Mouse (Mus musculus): ENCODE results near the gene Rps6. TPM values are rescaled to one million over a fixed set of nuclear protein-coding genes. Genes with fewer than 3 reads are reported as not detected.

The Rps6 gene
- polyA plus RNA-seq, 1 experiment from 2014 or later = 723 TPM

DNA sequence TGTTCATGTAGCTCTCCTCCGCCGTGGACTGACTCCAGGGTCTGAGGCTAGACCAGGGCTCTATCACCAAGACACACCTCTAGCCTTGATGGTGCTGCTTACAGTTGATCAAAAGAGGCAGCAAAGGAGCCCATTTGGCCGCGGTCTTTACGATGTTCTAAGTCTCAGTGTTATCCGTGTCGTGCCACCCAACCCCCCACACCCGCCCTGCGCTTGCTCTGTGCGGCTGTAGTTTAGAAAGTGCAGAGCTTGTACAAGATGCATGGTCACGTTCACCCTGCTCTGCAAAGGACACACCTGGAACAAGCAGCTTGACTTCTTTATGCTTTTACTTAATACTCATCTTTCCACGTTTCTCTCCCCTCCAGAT is 28.6 kb upstream of the Rps6 start:
- Histone ChIP-seq H3K4me1 (ENCODE audit: control insufficient read depth, insufficient read depth, low read length) (no peaks in the 10 kb centered on the region), H3K27ac (ENCODE audit: low read depth, low read length) (no peak overlapping the region), H3K9ac (ENCODE audit: low read length) (no peak overlapping the region), H3K9me3 (ENCODE audit: control insufficient read depth, low read length) (no peaks in the 10 kb centered on the region), H3K36me3 (ENCODE audit: control insufficient read depth, insufficient read depth, low read length) (no peaks in the 10 kb centered on the region), H3K27me3 (ENCODE audit: control insufficient read depth, insufficient read depth, low read length) (no peaks in the 10 kb centered on the region), H3K4me3 (ENCODE audit: low read depth, low read length) (no peak overlapping the region), H3K4me2 (peak overlapping the region; percentile 36)
- ATAC-seq (ENCODE audit: low FRiP score) (no peak), DNase-seq (ENCODE audit: low spot score, missing footprints) (no peak)
- 65% methylated on average over 12 of the region's 12 CpGs for WGBS

DNA sequence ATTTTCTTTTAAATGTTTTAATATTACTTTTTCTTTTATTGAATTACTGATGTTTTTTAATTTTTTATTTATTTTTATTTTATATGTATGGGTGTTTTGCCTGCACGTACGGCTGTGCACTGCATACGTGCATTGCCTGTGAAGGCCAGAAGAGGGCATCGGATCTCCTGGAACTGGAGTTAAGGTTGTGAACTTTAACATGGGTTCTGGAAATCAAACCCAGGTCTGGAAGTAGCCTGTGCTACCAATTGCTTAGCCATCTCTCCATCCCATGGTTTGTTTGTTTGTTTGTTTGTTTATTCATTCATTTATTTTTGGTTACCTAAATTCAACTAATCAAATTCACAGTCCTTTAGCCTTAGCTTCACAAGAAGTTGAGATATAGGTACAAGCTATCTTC is 27.7 kb upstream of the Rps6 start:
- no peak overlapping the region for H3K4me2 ChIP-seq
- H3K27me3 ChIP-seq (ENCODE audit: control insufficient read depth, insufficient read depth, low read length) = no peaks in the 10 kb centered on the region
- 51% methylated on average over 4 of the region's 4 CpGs for WGBS
- no peak overlapping the region for H3K9ac ChIP-seq (ENCODE audit: low read length)
- no peak overlapping the region for H3K27ac ChIP-seq (ENCODE audit: low read depth, low read length)
- ATAC-seq (ENCODE audit: low FRiP score) = no peak
- no peaks in the 10 kb centered on the region; the same call in 1 of the 2 replicates for H3K9me3 ChIP-seq (ENCODE audit: control insufficient read depth, low read length)
- no peak overlapping the region for H3K4me3 ChIP-seq (ENCODE audit: low read depth, low read length)
- H3K36me3 ChIP-seq (ENCODE audit: control insufficient read depth, insufficient read depth, low read length) = no peaks in the 10 kb centered on the region
- H3K4me1 ChIP-seq (ENCODE audit: control insufficient read depth, insufficient read depth, low read length) = no peaks in the 10 kb centered on the region
- DNase-seq (ENCODE audit: low spot score, missing footprints) = peak; percentile 88

DNA sequence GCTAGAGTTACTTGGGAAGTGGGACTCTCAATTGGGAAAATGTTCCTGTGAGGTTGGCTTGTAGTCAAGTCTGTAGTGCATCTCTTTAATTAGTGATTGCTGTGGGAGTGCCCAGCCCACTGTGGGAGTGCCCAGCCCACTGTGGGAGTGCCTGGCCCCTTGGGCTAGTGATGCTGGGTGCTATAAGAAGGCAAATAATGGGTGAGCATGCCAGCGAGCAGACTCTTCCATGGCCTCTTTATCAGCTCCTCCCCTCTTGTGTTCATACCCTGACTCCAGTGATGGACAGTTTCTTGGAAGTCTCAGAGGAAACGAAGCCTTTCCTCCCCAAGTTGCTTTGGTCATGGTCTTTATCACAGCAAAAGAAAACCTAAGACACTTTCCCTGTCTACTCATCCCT is 25.2 kb upstream of the Rps6 start:
- no peak overlapping the region for H3K9ac ChIP-seq (ENCODE audit: low read length)
- WGBS = 83% methylated on average over 2 of the region's 2 CpGs
- no peak overlapping the region for H3K4me2 ChIP-seq
- H3K9me3 ChIP-seq (ENCODE audit: control insufficient read depth, low read length) = no peaks in the 10 kb centered on the region; the same call in 1 of the 2 replicates
- ATAC-seq (ENCODE audit: low FRiP score) (no peak), DNase-seq (ENCODE audit: low spot score, missing footprints) (no peak)
- H3K4me1 ChIP-seq (ENCODE audit: control insufficient read depth, insufficient read depth, low read length) = no peaks in the 10 kb centered on the region
- H3K36me3 ChIP-seq (ENCODE audit: control insufficient read depth, insufficient read depth, low read length) = no peaks in the 10 kb centered on the region
- no peak overlapping the region for H3K27ac ChIP-seq (ENCODE audit: low read depth, low read length)
- no peak overlapping the region for H3K4me3 ChIP-seq (ENCODE audit: low read depth, low read length)
- H3K27me3 ChIP-seq (ENCODE audit: control insufficient read depth, insufficient read depth, low read length) = no peaks in the 10 kb centered on the region

DNA sequence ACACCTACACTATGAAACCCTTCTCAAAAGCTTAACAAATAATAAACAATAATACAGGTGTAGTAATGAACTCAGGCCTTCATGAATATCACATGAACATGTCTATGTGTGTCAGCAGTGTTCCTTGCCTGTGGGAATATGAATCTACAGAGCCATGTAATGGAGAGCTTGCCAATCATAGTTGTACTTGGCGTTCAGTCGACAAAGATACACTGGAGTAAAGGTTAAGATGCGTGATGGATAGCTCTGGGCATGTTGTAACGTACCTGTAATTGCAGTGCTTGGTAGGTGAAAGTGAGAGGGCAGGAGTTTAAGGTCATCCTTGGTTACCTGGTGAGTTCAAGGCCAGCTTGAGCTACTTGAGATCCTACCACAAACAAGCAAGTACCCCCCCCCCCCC is 24.0 kb upstream of the Rps6 start:
- Histone ChIP-seq H3K9ac (ENCODE audit: low read length) (no peak overlapping the region), H3K27ac (ENCODE audit: low read depth, low read length) (no peak overlapping the region), H3K36me3 (ENCODE audit: control insufficient read depth, insufficient read depth, low read length) (no peaks in the 10 kb centered on the region), H3K4me2 (no peak overlapping the region), H3K9me3 (ENCODE audit: control insufficient read depth, low read length) (no peaks in the 10 kb centered on the region; the same call in 1 of the 2 replicates), H3K4me1 (ENCODE audit: control insufficient read depth, insufficient read depth, low read length) (no peaks in the 10 kb centered on the region), H3K27me3 (ENCODE audit: control insufficient read depth, insufficient read depth, low read length) (peaks cover 1% of the 10 kb centered on the region; the same call in 1 of the 2 replicates), H3K4me3 (ENCODE audit: low read depth, low read length) (no peak overlapping the region)
- whole genome bisulfite sequencing = 82% methylated on average over 4 of the region's 4 CpGs
- ATAC-seq (ENCODE audit: low FRiP score) (no peak), DNase-seq (ENCODE audit: low spot score, missing footprints) (no peak)

DNA sequence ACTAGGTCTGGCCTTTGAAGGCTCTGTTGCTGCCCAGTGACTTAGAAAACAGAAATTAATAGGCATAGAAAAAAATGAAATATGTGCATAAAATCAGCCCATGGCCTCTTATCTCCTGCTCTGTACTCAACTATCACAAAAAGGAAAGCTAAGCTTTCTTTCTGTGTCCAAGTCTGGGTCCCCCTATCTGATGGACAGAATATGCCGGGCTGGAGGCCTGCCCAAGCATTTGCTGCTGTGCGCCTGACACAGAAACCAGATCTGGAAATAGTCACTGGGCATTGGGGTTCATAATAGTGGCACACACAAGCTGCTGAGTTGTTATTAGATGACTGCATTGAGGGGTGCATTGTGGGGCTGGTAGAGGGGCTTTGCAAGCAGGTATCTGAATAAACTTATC is 22.3 kb upstream of the Rps6 start:
- Histone ChIP-seq H3K27me3 (ENCODE audit: control insufficient read depth, insufficient read depth, low read length) (peaks cover 7% of the 10 kb centered on the region; the same call in 1 of the 2 replicates), H3K9me3 (ENCODE audit: control insufficient read depth, low read length) (no peaks in the 10 kb centered on the region; the same call in 1 of the 2 replicates), H3K36me3 (ENCODE audit: control insufficient read depth, insufficient read depth, low read length) (no peaks in the 10 kb centered on the region), H3K4me3 (ENCODE audit: low read depth, low read length) (no peak overlapping the region), H3K27ac (ENCODE audit: low read depth, low read length) (no peak overlapping the region), H3K9ac (ENCODE audit: low read length) (no peak overlapping the region), H3K4me1 (ENCODE audit: control insufficient read depth, insufficient read depth, low read length) (0 out of 2 replicates have a peak, but pooled peaks cover 2% of the 10 kb centered on the region), H3K4me2 (no peak overlapping the region)
- ATAC-seq (ENCODE audit: low FRiP score) = no peak
- DNase-seq (ENCODE audit: low spot score, missing footprints) = no peak
- WGBS = 96% methylated on average over 2 of the region's 2 CpGs

DNA sequence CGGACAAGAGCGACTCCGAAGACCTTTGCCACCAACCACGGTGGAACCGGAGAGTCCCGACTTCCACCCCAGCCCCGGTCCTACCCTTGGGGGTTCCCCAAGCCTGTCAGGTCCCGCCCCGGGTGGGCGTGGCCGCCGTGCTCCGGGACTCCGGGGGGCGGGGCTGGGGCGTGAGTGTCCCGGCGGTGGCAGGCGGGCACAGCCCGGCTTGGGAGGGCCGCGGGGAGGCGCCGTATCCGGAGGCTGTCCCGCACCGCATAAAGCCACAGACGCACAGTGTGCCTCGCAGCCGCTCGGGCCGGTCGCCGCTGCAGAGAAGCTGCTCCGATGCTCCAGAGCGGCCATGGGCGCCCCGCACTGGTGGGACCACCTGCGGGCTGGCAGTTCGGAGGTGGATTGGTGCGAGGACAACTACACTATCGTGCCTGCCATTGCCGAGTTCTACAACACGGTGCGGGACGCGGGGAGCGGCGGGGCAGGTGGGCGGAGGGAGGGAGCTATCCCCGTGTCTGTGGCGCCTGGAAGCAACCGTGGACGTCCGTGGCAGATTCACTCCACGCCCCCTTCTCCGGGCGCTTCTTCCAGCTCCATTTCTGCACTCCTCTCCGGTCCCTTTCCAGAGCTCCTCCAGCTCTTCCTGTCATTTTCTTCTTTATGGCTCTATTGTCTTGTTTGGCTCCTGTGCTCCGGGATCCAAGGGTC is 17.1 kb upstream of the Rps6 start, which contains the start of gene Acer2:
Acer2 (plus strand) TSS at position 251 of the 702 bp plus-strand sequence.
- H3K27ac ChIP-seq (ENCODE audit: low read depth, low read length) = no peak within 1 kb of the TSS
- ATAC-seq (ENCODE audit: low FRiP score) = peak; percentile 97
- WGBS = under 1% methylated on average over 60 of the region's 60 CpGs
- H3K4me3 ChIP-seq (ENCODE audit: low read depth, low read length) = peak within 1 kb of the TSS; percentile 66
- peak; percentile 96 for DNase-seq (ENCODE audit: low spot score, missing footprints)
- H3K9me3 ChIP-seq (ENCODE audit: control insufficient read depth, low read length) = no peaks in the 10 kb centered on the region
- H3K36me3 ChIP-seq (ENCODE audit: control insufficient read depth, insufficient read depth, low read length) = no peaks in the 10 kb centered on the region
- H3K9ac ChIP-seq (ENCODE audit: low read length) = peak within 1 kb of the TSS; percentile 60
- H3K4me1 ChIP-seq (ENCODE audit: control insufficient read depth, insufficient read depth, low read length) = 0 out of 2 replicates have a peak, but pooled peaks cover 2% of the 10 kb centered on the region
- H3K4me2 ChIP-seq = peak within 1 kb of the TSS; percentile 96
- peaks cover 11% of the 10 kb centered on the region; the same call in 1 of the 2 replicates for H3K27me3 ChIP-seq (ENCODE audit: control insufficient read depth, insufficient read depth, low read length)

DNA sequence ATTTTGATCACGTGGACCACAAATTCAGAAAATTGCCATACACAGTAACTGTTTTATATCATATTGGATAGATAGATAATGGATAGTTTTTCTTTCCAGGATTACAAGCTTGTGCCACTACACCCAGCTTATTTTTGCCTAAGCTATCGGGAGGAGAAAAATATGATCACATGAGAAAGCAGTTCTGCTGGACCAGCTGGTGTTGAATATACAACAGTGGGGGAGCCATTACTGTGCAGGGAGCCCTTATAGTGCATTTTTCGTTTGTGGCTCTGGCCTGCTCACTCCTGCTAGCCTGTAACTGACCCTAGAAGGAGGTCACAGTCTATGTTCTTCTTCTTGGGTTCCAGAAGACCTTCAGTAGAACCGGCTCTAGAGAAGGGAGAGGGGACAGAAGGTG is 15.9 kb upstream of the Rps6 start:
- Histone ChIP-seq H3K36me3 (ENCODE audit: control insufficient read depth, insufficient read depth, low read length) (no peaks in the 10 kb centered on the region), H3K4me1 (ENCODE audit: control insufficient read depth, insufficient read depth, low read length) (0 out of 2 replicates have a peak, but pooled peaks cover 2% of the 10 kb centered on the region), H3K4me3 (ENCODE audit: low read depth, low read length) (no peak overlapping the region), H3K27me3 (ENCODE audit: control insufficient read depth, insufficient read depth, low read length) (peaks cover 11% of the 10 kb centered on the region; the same call in 1 of the 2 replicates), H3K4me2 (no peak overlapping the region), H3K27ac (ENCODE audit: low read depth, low read length) (no peak overlapping the region), H3K9ac (ENCODE audit: low read length) (no peak overlapping the region), H3K9me3 (ENCODE audit: control insufficient read depth, low read length) (no peaks in the 10 kb centered on the region)
- ATAC-seq (ENCODE audit: low FRiP score) (no peak), DNase-seq (ENCODE audit: low spot score, missing footprints) (no peak)
- WGBS = 46% methylated on average over 4 of the region's 4 CpGs

DNA sequence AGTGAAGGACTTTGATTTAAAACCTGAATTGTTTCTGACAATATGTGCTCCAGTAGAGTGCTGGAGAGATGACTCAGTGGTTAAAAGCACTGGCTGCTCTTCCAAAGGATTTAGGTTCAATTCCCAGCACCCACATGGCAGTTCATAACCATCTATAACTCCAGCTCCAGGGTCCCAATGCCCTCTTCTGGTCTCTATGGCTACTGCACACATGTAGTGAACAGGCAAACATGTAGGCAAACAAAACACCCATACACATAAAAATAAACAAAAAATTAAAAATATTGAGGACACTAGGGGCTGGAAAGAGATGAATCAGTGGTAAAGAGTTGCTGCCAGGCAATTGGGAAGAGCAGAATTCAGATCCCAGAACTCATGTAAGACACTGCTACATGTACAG is 14.8 kb upstream of the Rps6 start:
- H3K27ac ChIP-seq (ENCODE audit: low read depth, low read length) = no peak overlapping the region
- H3K9me3 ChIP-seq (ENCODE audit: control insufficient read depth, low read length) = no peaks in the 10 kb centered on the region
- H3K4me2 ChIP-seq = no peak overlapping the region
- H3K27me3 ChIP-seq (ENCODE audit: control insufficient read depth, insufficient read depth, low read length) = peaks cover 11% of the 10 kb centered on the region; the same call in 1 of the 2 replicates
- no peak overlapping the region for H3K4me3 ChIP-seq (ENCODE audit: low read depth, low read length)
- 0 out of 2 replicates have a peak, but pooled peaks cover 2% of the 10 kb centered on the region for H3K4me1 ChIP-seq (ENCODE audit: control insufficient read depth, insufficient read depth, low read length)
- no peak for ATAC-seq (ENCODE audit: low FRiP score)
- H3K9ac ChIP-seq (ENCODE audit: low read length) = no peak overlapping the region
- H3K36me3 ChIP-seq (ENCODE audit: control insufficient read depth, insufficient read depth, low read length) = no peaks in the 10 kb centered on the region
- no peak for DNase-seq (ENCODE audit: low spot score, missing footprints)

DNA sequence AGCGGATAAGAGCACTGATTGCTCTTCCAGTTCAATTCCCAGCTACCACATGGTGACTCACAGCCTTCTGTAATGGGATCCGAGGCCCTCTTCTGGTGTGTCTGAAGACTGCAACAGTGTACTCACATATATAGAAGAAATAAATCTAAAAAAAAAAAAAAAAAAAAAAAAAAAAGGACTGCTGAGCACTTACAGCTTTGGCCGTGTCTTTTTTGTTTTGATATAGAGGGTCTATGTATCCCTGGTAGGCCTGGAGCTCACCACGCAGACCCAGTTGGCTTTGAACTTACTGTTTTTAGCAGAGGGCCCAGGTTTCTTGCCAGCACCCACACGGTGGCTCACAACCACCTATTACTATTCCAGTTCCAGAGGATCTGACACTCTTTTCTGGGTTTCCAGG is 6.9 kb upstream of the Rps6 start:
- Histone ChIP-seq H3K9me3 (ENCODE audit: control insufficient read depth, low read length) (no peaks in the 10 kb centered on the region), H3K4me3 (ENCODE audit: low read depth, low read length) (no peak overlapping the region), H3K27ac (ENCODE audit: low read depth, low read length) (no peak overlapping the region), H3K36me3 (ENCODE audit: control insufficient read depth, insufficient read depth, low read length) (no peaks in the 10 kb centered on the region), H3K27me3 (ENCODE audit: control insufficient read depth, insufficient read depth, low read length) (no peaks in the 10 kb centered on the region), H3K4me2 (no peak overlapping the region), H3K4me1 (ENCODE audit: control insufficient read depth, insufficient read depth, low read length) (no peaks in the 10 kb centered on the region), H3K9ac (ENCODE audit: low read length) (no peak overlapping the region)
- WGBS = 84% methylated on average over 5 of the region's 5 CpGs
- DNase-seq (ENCODE audit: low spot score, missing footprints) (no peak), ATAC-seq (ENCODE audit: low FRiP score) (no peak)
